Mouse (Mus musculus): ENCODE results near the gene Slc2a4.
"Not testable (repeated sequence)": the region's sequence is repeated elsewhere in the genome, so short reads cannot be mapped to it uniquely, and the experiment has no call there.

The Slc2a4 gene

GRCm38 (mm10) chr11:69920266-69921031 is 27.5 kb downstream of the Slc2a4 start:
- DNase-seq (ENCODE audit: low read depth), result peak; percentile 54

- DNase-seq (ENCODE audit: low read depth), result peak; percentile 95
Observed at GRCm38 (mm10) chr11:69919661-69920265, 28.2 kb downstream of the Slc2a4 start.

- no peak for DNase-seq (ENCODE audit: low read depth)
Observed at GRCm38 (mm10) chr11:69919053-69919452, 28.9 kb downstream of the Slc2a4 start.

GRCm38 (mm10) chr11:69918118-69918517 is 29.9 kb downstream of the Slc2a4 start:
- no peak for DNase-seq (ENCODE audit: low read depth)

GRCm38 (mm10) chr11:69917379-69917948 is 30.5 kb downstream of the Slc2a4 start:
- no peak for DNase-seq (ENCODE audit: low read depth)

- DNase-seq (ENCODE audit: low read depth), result not testable (repeated sequence)
Observed at GRCm38 (mm10) chr11:69916652-69917378, 31.2 kb downstream of the Slc2a4 start.

- DNase-seq (ENCODE audit: low read depth), result no peak
Observed at GRCm38 (mm10) chr11:69915667-69916627, 32.0 kb downstream of the Slc2a4 start.

- no peak for DNase-seq (ENCODE audit: low read depth)
Observed at GRCm38 (mm10) chr11:69914917-69915430, 33.0 kb downstream of the Slc2a4 start.

GRCm38 (mm10) chr11:69914372-69914764 is 33.6 kb downstream of the Slc2a4 start:
- DNase-seq (ENCODE audit: low read depth), result peak; percentile 72

- DNase-seq (ENCODE audit: low read depth), result peak; percentile 95
Observed at GRCm38 (mm10) chr11:69913554-69914371, 34.2 kb downstream of the Slc2a4 start, which contains the start of gene Gps2. Gene Gps2, plus strand, starts transcription at chr11:69913888.

GRCm38 (mm10) chr11:69912716-69913530 is 35.1 kb downstream of the Slc2a4 start:
- no peak for DNase-seq (ENCODE audit: low read depth)

GRCm38 (mm10) chr11:69911701-69912100 is 36.3 kb downstream of the Slc2a4 start:
- no peak for DNase-seq (ENCODE audit: low read depth)

GRCm38 (mm10) chr11:69910781-69911560 is 37.0 kb downstream of the Slc2a4 start:
- no peak for DNase-seq (ENCODE audit: low read depth)

GRCm38 (mm10) chr11:69910177-69910576 is 37.8 kb downstream of the Slc2a4 start:
- no peak for DNase-seq (ENCODE audit: low read depth)

GRCm38 (mm10) chr11:69909174-69909573 is 38.8 kb downstream of the Slc2a4 start:
- no peak for DNase-seq (ENCODE audit: low read depth)

GRCm38 (mm10) chr11:69908645-69909044 is 39.3 kb downstream of the Slc2a4 start:
- no peak for DNase-seq (ENCODE audit: low read depth)

GRCm38 (mm10) chr11:69904311-69904710 is 43.7 kb downstream of the Slc2a4 start:
- no peak for DNase-seq (ENCODE audit: low read depth)

- DNase-seq (ENCODE audit: low read depth), result no peak
Observed at GRCm38 (mm10) chr11:69902972-69903371, 45.0 kb downstream of the Slc2a4 start.
